Mouse (Mus musculus) kidney, embryonic 15.5 days (tissue): Measurements from ENCODE around the gene Zfp667. TPM values are rescaled to one million over a fixed set of nuclear protein-coding genes. Genes with fewer than 3 reads are reported as not detected.
"Not testable (repeated sequence)": the region's sequence is repeated elsewhere in the genome, so short reads cannot be mapped to it uniquely, and the experiment has no call there.

Source experiments
- ATAC-seq: fragments of 200-750 bp; cut with Nextera tagmentation; replicated peaks from 2 replicates; pipeline ENCODE4 v1.8.0; 2017; ENCODE audit warnings: moderate TSS enrichment; ENCODE audit not compliant: low FRiP score
- H3K27ac ChIP-seq: fragments of 300-500 bp; sonication (generic); 2 replicates; pipeline ENCODE4 v1.5.1; 2015; ENCODE audit warnings: mild to moderate bottlenecking, inconsistent platforms
- H3K27me3 ChIP-seq: fragments of 300-500 bp; sonication (generic); 2 replicates; pipeline ENCODE4 v1.6.1; 2015; ENCODE audit warnings: inconsistent platforms
- H3K36me3 ChIP-seq: fragments of 300-500 bp; sonication (generic); 2 replicates; pipeline ENCODE4 v1.6.1; 2015; ENCODE audit warnings: inconsistent platforms
- H3K4me1 ChIP-seq: fragments of 300-500 bp; sonication (generic); 2 replicates; pipeline ENCODE4 v1.6.1; 2015; ENCODE audit warnings: inconsistent platforms
- H3K4me2 ChIP-seq: fragments of 300-500 bp; sonication (generic); 2 replicates; pipeline ENCODE4 v1.6.1; 2015; ENCODE audit warnings: moderate library complexity, mild to moderate bottlenecking, inconsistent platforms
- H3K4me3 ChIP-seq: fragments of 300-500 bp; sonication (generic); replicated peaks from 2 replicates; pipeline ENCODE4 v1.5.1; 2015; ENCODE audit warnings: mild to moderate bottlenecking, inconsistent platforms
- H3K9ac ChIP-seq: fragments of 300-500 bp; sonication (generic); 2 replicates; pipeline ENCODE4 v1.6.1; 2015; ENCODE audit warnings: mild to moderate bottlenecking, inconsistent platforms
- H3K9me3 ChIP-seq: fragments of 300-500 bp; sonication (generic); replicated peaks from 2 replicates; pipeline ENCODE4 v1.6.1; 2016; ENCODE audit warnings: inconsistent platforms
- WGBS: fragments of 180-500 bp; shearing (Covaris S2); methylation state at CpG from one replicate; pipeline ENCODE4 v1.1.7; 2015; ENCODE audit warnings: mixed read lengths; 5-methylcytosine and 5-hydroxymethylcytosine counted together
- polyA plus RNA-seq: library from polyadenylated mRNA; unstranded; fragments of >200 nt; fragmentation: Nextera tagmentation; extraction: Ambion mirVana; gene quantifications from 2 replicates; pipeline ENCODE4 v1.2.1, GENCODE M21; 2015

Zfp667 gene
- polyA plus RNA-seq, 1 experiment from 2014 or later, result 5.9 TPM

GRCm38 (mm10) chr7:6265695-6266094, 20.7 kb upstream of the Zfp667 start:
- H3K4me3 ChIP-seq, result no peak overlapping the region
- H3K9ac ChIP-seq, result no peak overlapping the region
- H3K27ac ChIP-seq, result no peak overlapping the region
- no peak for ATAC-seq
- H3K4me1 ChIP-seq, result no peaks in the 10 kb centered on the region
- H3K36me3 ChIP-seq, result no peaks in the 10 kb centered on the region
- WGBS, result 73% methylated on average over 8 of the region's 8 CpGs
- H3K9me3 ChIP-seq, result no peaks in the 10 kb centered on the region
- H3K27me3 ChIP-seq, result no peaks in the 10 kb centered on the region
- no peak overlapping the region for H3K4me2 ChIP-seq

GRCm38 (mm10) chr7:6277906-6278305, 8.5 kb upstream of the Zfp667 start:
- ATAC-seq, result no peak
- WGBS, result 45% methylated on average over 3 of the region's 3 CpGs

GRCm38 (mm10) chr7:6282749-6283148, 3.6 kb upstream of the Zfp667 start:
- WGBS, result 0% methylated on average over 1 of the region's 1 CpGs
- Histone ChIP-seq H3K9ac (no peak overlapping the region), H3K27ac (0 out of 2 replicates have a peak overlapping the region, but pooled peaks have one; percentile 87)

More at GRCm38 (mm10) chr7:6277906-6278305, 8.5 kb upstream of the Zfp667 start:
- no peak overlapping the region for H3K4me3 ChIP-seq
- no peak overlapping the region for H3K4me2 ChIP-seq
- no peak overlapping the region for H3K9ac ChIP-seq
- no peak overlapping the region for H3K27ac ChIP-seq
- H3K27me3 ChIP-seq, result no peaks in the 10 kb centered on the region
- no peaks in the 10 kb centered on the region for H3K36me3 ChIP-seq
- no peaks in the 10 kb centered on the region for H3K4me1 ChIP-seq
- no peaks in the 10 kb centered on the region for H3K9me3 ChIP-seq

GRCm38 (mm10) chr7:6283451-6284075, 2.8 kb upstream of the Zfp667 start:
- H3K4me1 ChIP-seq, result peaks cover 19% of the 10 kb centered on the region
- H3K4me3 ChIP-seq, result peak overlapping the region; percentile 57
- H3K36me3 ChIP-seq, result no peaks in the 10 kb centered on the region
- peak overlapping the region; percentile 87 for H3K27ac ChIP-seq
- H3K9me3 ChIP-seq, result no peaks in the 10 kb centered on the region
- 2% methylated on average over 23 of the region's 23 CpGs for WGBS
- H3K4me2 ChIP-seq, result peak overlapping the region; percentile 61
- ATAC-seq, result peak; percentile 76
- peak overlapping the region; percentile 51 for H3K9ac ChIP-seq
- H3K27me3 ChIP-seq, result no peaks in the 10 kb centered on the region

More at GRCm38 (mm10) chr7:6282749-6283148, 3.6 kb upstream of the Zfp667 start:
- peak overlapping the region; percentile 61 for H3K4me2 ChIP-seq
- no peaks in the 10 kb centered on the region for H3K9me3 ChIP-seq
- no peak for ATAC-seq
- H3K4me3 ChIP-seq, result peak overlapping the region; percentile 57
- peaks cover 19% of the 10 kb centered on the region for H3K4me1 ChIP-seq
- no peaks in the 10 kb centered on the region for H3K27me3 ChIP-seq
- H3K36me3 ChIP-seq, result no peaks in the 10 kb centered on the region

GRCm38 (mm10) chr7:6284442-6285012, 1.9 kb upstream of the Zfp667 start:
- WGBS, result 85% methylated on average over 4 of the region's 4 CpGs
- Histone ChIP-seq H3K9me3 (no peaks in the 10 kb centered on the region), H3K4me1 (peaks cover 19% of the 10 kb centered on the region), H3K27ac (no peak overlapping the region), H3K27me3 (no peaks in the 10 kb centered on the region), H3K9ac (no peak overlapping the region), H3K36me3 (no peaks in the 10 kb centered on the region), H3K4me2 (peak overlapping the region; percentile 61; the same call in 1 of the 2 replicates), H3K4me3 (no peak overlapping the region; the same call in 1 of the 2 replicates)
- ATAC-seq, result no peak

GRCm38 (mm10) chr7:6285366-6285765, 1.0 kb upstream of the Zfp667 start:
- no peaks in the 10 kb centered on the region for H3K9me3 ChIP-seq
- no peaks in the 10 kb centered on the region for H3K36me3 ChIP-seq
- H3K27me3 ChIP-seq, result no peaks in the 10 kb centered on the region
- no peak overlapping the region for H3K4me3 ChIP-seq
- H3K27ac ChIP-seq, result peak overlapping the region; percentile 84; the same call in 1 of the 2 replicates
- ATAC-seq, result no peak
- H3K4me1 ChIP-seq, result peaks cover 19% of the 10 kb centered on the region
- 89% methylated on average over 6 of the region's 6 CpGs for WGBS
- peak overlapping the region; percentile 74; the same call in 1 of the 2 replicates for H3K4me2 ChIP-seq
- H3K9ac ChIP-seq, result no peak overlapping the region; the same call in 1 of the 2 replicates

- Histone ChIP-seq H3K27ac (no peak overlapping the region), H3K9me3 (no peaks in the 10 kb centered on the region)
- peak; percentile 26 for ATAC-seq
Observed at GRCm38 (mm10) chr7:6286921-6287531, 647 bp downstream of the Zfp667 start.

GRCm38 (mm10) chr7:6291121-6291520, 4.7 kb downstream of the Zfp667 start:
- H3K36me3 ChIP-seq, result peaks cover 14% of the 10 kb centered on the region
- H3K9me3 ChIP-seq, H3K9ac ChIP-seq, H3K27me3 ChIP-seq, H3K4me2 ChIP-seq, H3K27ac ChIP-seq, ATAC-seq, H3K4me3 ChIP-seq: not testable (repeated sequence)
- H3K4me1 ChIP-seq, result peaks cover 10% of the 10 kb centered on the region
- 87% methylated on average over 5 of the region's 6 CpGs for WGBS

More at GRCm38 (mm10) chr7:6286921-6287531, 647 bp downstream of the Zfp667 start:
- Histone ChIP-seq H3K36me3 (no peaks in the 10 kb centered on the region), H3K27me3 (no peaks in the 10 kb centered on the region), H3K4me2 (peak overlapping the region; percentile 74), H3K9ac (peak overlapping the region; percentile 31), H3K4me3 (peak overlapping the region; percentile 54), H3K4me1 (peaks cover 19% of the 10 kb centered on the region)
- 27% methylated on average over 15 of the region's 15 CpGs for WGBS

GRCm38 (mm10) chr7:6300796-6301195, 14.4 kb downstream of the Zfp667 start:
- not testable (repeated sequence) for H3K4me1 ChIP-seq, H3K4me2 ChIP-seq, H3K4me3 ChIP-seq, H3K9me3 ChIP-seq, H3K9ac ChIP-seq, H3K27ac ChIP-seq, ATAC-seq, H3K27me3 ChIP-seq
- peaks cover 20% of the 10 kb centered on the region for H3K36me3 ChIP-seq
- 82% methylated on average over 11 of the region's 11 CpGs for WGBS

GRCm38 (mm10) chr7:6330458-6331232, 44.3 kb downstream of the Zfp667 start:
- Histone ChIP-seq H3K9me3 (no peaks in the 10 kb centered on the region), H3K4me2 (peak overlapping the region; percentile 69), H3K4me1 (peaks cover 12% of the 10 kb centered on the region), H3K27ac (peak overlapping the region; percentile 88), H3K9ac (peak overlapping the region; percentile 67), H3K27me3 (no peaks in the 10 kb centered on the region), H3K4me3 (peak overlapping the region; percentile 66), H3K36me3 (peaks cover 13% of the 10 kb centered on the region; the same call in 1 of the 2 replicates)
- peak; percentile 77 for ATAC-seq
- WGBS, result 17% methylated on average over 23 of the region's 23 CpGs

GRCm38 (mm10) chr7:6331233-6331956, 45.0 kb downstream of the Zfp667 start, which contains the start of gene Zfp583:
Gene Zfp583, minus strand, starts transcription at chr7:6331285.
- Histone ChIP-seq H3K36me3 (peaks cover 11% of the 10 kb centered on the region; the same call in 1 of the 2 replicates), H3K9me3 (no peaks in the 10 kb centered on the region), H3K27me3 (no peaks in the 10 kb centered on the region), H3K4me2 (peak within 1 kb of the TSS; percentile 69), H3K27ac (peak within 1 kb of the TSS; percentile 88), H3K4me3 (peak within 1 kb of the TSS; percentile 66), H3K4me1 (peaks cover 12% of the 10 kb centered on the region), H3K9ac (peak within 1 kb of the TSS; percentile 67)
- 5% methylated on average over 31 of the region's 31 CpGs for WGBS
- ATAC-seq, result peak; percentile 98
